Mouse (Mus musculus): ENCODE data around the gene Cxcl14. TPM values are rescaled to one million over a fixed set of nuclear protein-coding genes. Genes with fewer than 3 reads are reported as not detected.

Cxcl14 gene
- total and polyA plus RNA-seq, 3 experiments, result not detected

DNA sequence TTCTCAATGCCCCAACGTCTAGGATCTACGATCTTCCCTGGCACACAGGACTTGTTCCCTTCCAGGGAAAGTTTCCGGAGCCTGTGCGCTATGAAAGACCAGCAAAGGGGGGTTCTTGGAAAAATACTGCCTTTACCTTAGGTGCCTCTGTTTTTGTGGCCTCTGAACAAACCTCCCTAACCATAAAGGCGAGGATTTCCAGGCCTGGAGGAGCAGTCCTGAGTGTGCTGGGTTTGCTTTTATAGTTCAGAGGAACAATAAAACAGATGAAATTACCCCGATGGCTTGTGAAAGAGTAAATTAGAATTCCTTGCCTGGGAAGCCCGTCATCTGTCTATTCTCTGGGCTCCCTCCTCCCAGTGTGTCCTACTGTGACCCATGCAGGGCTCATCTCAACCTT, 25.3 kb upstream of the Cxcl14 start:
- DNase-seq (ENCODE audit: extremely low read depth), result no peak
- Histone ChIP-seq H3K9me3 (replicated peaks; ENCODE audit: low read length) (peaks cover 3% of the 10 kb centered on the region), H3K4me2 (ENCODE audit: insufficient read depth, low read depth, poor library complexity, severe bottlenecking) (no peak overlapping the region), H3K9ac (ENCODE audit: insufficient read depth, low read depth) (no peak overlapping the region), H3K27ac (ENCODE audit: insufficient read depth, low read depth) (no peak overlapping the region), H3K4me3 (replicated peaks in 1 of 3; ENCODE audit: low read depth in 2 of 3, low read length in 2 of 3, poor library complexity in 1 of 3) (no peak overlapping the region), H3K79me2 (replicated peaks; ENCODE audit: control insufficient read depth, extremely low read depth, insufficient read depth, poor library complexity, severe bottlenecking) (no peaks in the 10 kb centered on the region), H3K36me3 (replicated peaks in 1 of 2; ENCODE audit: control insufficient read depth in 1 of 2, insufficient read depth in 1 of 2, low read length in 1 of 2) (no peaks in the 10 kb centered on the region), H3K4me1 (ENCODE audit: control insufficient read depth in 1 of 2, insufficient read depth in 2 of 2) (no peaks in the 10 kb centered on the region), H3K27me3 (replicated peaks) (peaks cover 44% of the 10 kb centered on the region)
- in situ Hi-C loops (cut with MboI; ENCODE audit: low pct_ligation_motif_present, low pct_unique_long_range_greater_than_20kb, low sequenced_read_pairs) (no loop called here), dilution Hi-C loops (cut with MboI; ENCODE audit: extremely low pct_ligation_motif_present, extremely low pct_unique_long_range_greater_than_20kb, low sequenced_read_pairs) (no loop called here)
- TF ChIP-seq MXI1 (IDR thresholded peaks at IDR 0.05; ENCODE audit: low read depth, low read length) (no peak), MEF2A (IDR thresholded peaks at IDR 0.05; ENCODE audit: borderline replicate concordance, low read depth, low read length) (no peak), ETS1 (conservative IDR thresholded peaks at IDR 0.05; ENCODE audit: low read depth, low read length) (no peak), EP300 (IDR thresholded peaks at IDR 0.05; ENCODE audit: low read length) (no peak), POLR2AphosphoS2 (IDR thresholded peaks at IDR 0.05; ENCODE audit: low read depth, low read length) (no peak), TCF12 (IDR thresholded peaks at IDR 0.05; ENCODE audit: low read depth, low read length) (no peak), ELF1 (IDR thresholded peaks at IDR 0.05; ENCODE audit: low read depth, low read length) (no peak), SMC3 (IDR thresholded peaks at IDR 0.05; ENCODE audit: low read depth, low read length) (no peak), PAX5 (IDR thresholded peaks at IDR 0.05; ENCODE audit: low read length) (no peak), CTCF (conservative IDR thresholded peaks at IDR 0.05 in 1 of 2, IDR thresholded peaks at IDR 0.05 in 1 of 2; ENCODE audit: low read depth in 2 of 2, low read length in 2 of 2) (no peak), MAX (IDR thresholded peaks at IDR 0.05; ENCODE audit: low read length) (no peak)

DNA sequence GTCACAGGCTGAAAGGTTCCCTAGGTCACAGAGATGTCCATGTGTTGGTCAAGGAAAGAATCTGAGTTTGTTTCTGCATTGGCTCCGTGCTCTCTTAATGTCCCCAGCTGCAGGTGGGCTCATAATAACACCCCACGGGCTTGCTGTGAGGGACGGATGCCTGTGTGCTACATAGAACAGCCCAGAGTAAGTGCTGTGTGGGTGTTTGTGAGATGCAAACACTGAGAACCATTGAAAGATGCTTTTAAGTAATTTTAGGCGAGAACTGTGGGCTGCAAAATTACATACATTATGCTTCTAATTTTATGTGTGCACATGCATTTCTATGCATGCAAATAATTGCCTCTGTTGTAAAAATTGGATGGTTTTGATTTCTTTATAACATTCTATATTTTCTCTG, 20.6 kb upstream of the Cxcl14 start:
- no peak overlapping the region for H3K27ac ChIP-seq (ENCODE audit: insufficient read depth, low read depth)
- H3K9me3 ChIP-seq (replicated peaks; ENCODE audit: low read length), result no peaks in the 10 kb centered on the region
- dilution Hi-C loops (cut with MboI; ENCODE audit: extremely low pct_ligation_motif_present, extremely low pct_unique_long_range_greater_than_20kb, low sequenced_read_pairs), result no loop called here
- H3K4me1 ChIP-seq (ENCODE audit: control insufficient read depth in 1 of 2, insufficient read depth in 2 of 2), result no peaks in the 10 kb centered on the region
- no peaks in the 10 kb centered on the region for H3K79me2 ChIP-seq (replicated peaks; ENCODE audit: control insufficient read depth, extremely low read depth, insufficient read depth, poor library complexity, severe bottlenecking)
- DNase-seq (ENCODE audit: extremely low read depth), result no peak
- H3K4me2 ChIP-seq (ENCODE audit: insufficient read depth, low read depth, poor library complexity, severe bottlenecking), result no peak overlapping the region
- H3K36me3 ChIP-seq (replicated peaks in 1 of 2; ENCODE audit: control insufficient read depth in 1 of 2, insufficient read depth in 1 of 2, low read length in 1 of 2), result no peaks in the 10 kb centered on the region
- in situ Hi-C loops (cut with MboI; ENCODE audit: low pct_ligation_motif_present, low pct_unique_long_range_greater_than_20kb, low sequenced_read_pairs), result no loop called here
- no peak overlapping the region for H3K9ac ChIP-seq (ENCODE audit: insufficient read depth, low read depth)
- no peak overlapping the region for H3K4me3 ChIP-seq (replicated peaks in 1 of 3; ENCODE audit: low read depth in 2 of 3, low read length in 2 of 3, poor library complexity in 1 of 3)
- TF ChIP-seq SMC3 (IDR thresholded peaks at IDR 0.05; ENCODE audit: low read depth, low read length), result no peak
- TF ChIP-seq JUN (IDR thresholded peaks at IDR 0.05; ENCODE audit: insufficient read depth, low read depth, low read length), result no peak
- TF ChIP-seq JUND (conservative IDR thresholded peaks at IDR 0.05; ENCODE audit: low read depth, low read length), result no peak
- TF ChIP-seq MEF2A (IDR thresholded peaks at IDR 0.05; ENCODE audit: borderline replicate concordance, low read depth, low read length), result no peak
- no peak for TF ChIP-seq KAT2A (IDR thresholded peaks at IDR 0.05; ENCODE audit: insufficient replicate concordance, low read length)
- no peak for TF ChIP-seq MYC (IDR thresholded peaks at IDR 0.05; ENCODE audit: low read depth, low read length)
- no peak for TF ChIP-seq TCF12 (IDR thresholded peaks at IDR 0.05; ENCODE audit: low read depth, low read length)
- peaks cover 66% of the 10 kb centered on the region for H3K27me3 ChIP-seq (replicated peaks)

Data from CH12.LX (cell line).